16 mouse cellular contexts compared by ENCODE assay signal in the genomic region with DNA sequence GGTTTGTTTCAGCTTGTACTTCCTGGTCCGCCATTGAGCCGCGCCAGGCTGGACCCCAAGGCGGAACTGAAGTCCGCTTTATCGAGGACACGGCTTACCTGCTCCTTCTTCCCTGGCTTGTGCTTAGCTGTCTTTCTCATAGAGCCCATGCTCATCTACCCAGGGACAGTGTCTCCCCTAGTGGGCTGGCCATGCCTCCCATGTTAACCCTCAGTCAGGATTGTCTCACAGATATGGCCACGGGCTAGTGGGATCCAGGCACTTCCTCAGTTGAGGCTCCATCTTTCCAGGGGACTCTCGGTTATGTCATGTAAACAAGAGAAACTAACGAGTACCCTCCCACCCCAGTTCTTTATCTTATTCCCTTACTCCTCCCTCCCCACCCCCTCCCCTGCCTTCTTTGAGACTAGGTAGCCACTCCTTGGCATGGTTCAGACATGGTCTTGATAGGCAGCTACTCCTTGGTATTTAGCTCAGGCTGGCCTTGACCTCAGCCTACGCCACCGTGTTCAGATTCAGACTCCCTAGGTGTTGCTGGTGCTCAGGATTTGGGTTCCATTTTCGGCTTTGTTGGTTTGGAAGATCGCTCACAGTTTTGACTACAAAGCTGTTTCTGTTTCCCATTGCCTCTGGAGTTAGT. TPM values are rescaled to one million over a fixed set of nuclear protein-coding genes. Genes with fewer than 3 reads are reported as not detected.
DNase-seq lines count a peak whose midpoint lies in the region; ATAC-seq and TF ChIP-seq lines count a peak whose summit lies in the region.
"Had no signal": no experiment of that assay in that cellular context is flagged by ENCODE, and none has a peak within 500 bp of the region (broad histone marks: within the 10 kb centered on the region; RNA-seq: fewer than 3 reads in every experiment).

No protein-coding gene starts in this region.

- no peak for DNase-seq in heart, adult 18-20 months
- no peak for DNase-seq in CH12.LX (ENCODE audit: extremely low read depth)
- DNase-seq in spleen, adult 18-20 months = no peak
- no peak for DNase-seq in yolk sac, embryonic 10.5 days (ENCODE audit: low spot score)
- no peak for DNase-seq in left cerebral cortex, adult 2 months (ENCODE audit: extremely low spot score in 1 of 2, low spot score in 2 of 2)
- DNase-seq: cerebellum, postnatal 10 days; heart, postnatal 4 days; kidney, adult 11 months; kidney, postnatal 36 days; midbrain, embryonic 14.5 days; right cerebral cortex, postnatal 4 days had no signal

- peaks cover 48% of the 10 kb centered on the region for H3K79me2 ChIP-seq in CH12.LX (replicated peaks; ENCODE audit: control insufficient read depth, extremely low read depth, insufficient read depth, poor library complexity, severe bottlenecking)

- no peaks in the 10 kb centered on the region for H3K27me3 ChIP-seq in heart, embryonic 13.5 days (replicated peaks)
- H3K27me3 ChIP-seq in CH12.LX (replicated peaks) = no peaks in the 10 kb centered on the region
- no peaks in the 10 kb centered on the region for H3K27me3 ChIP-seq in liver, embryonic 15.5 days

- H3K4me1 ChIP-seq in heart, embryonic 13.5 days = peaks cover 40% of the 10 kb centered on the region
- H3K4me1 ChIP-seq in CH12.LX (ENCODE audit: control insufficient read depth in 1 of 2, insufficient read depth in 2 of 2) = peaks cover 19 to 49% of the 10 kb centered on the region in 2 experiments
- H3K4me1 ChIP-seq in liver, embryonic 15.5 days (replicated peaks) = peaks cover 82% of the 10 kb centered on the region
- H3K4me1 ChIP-seq: embryonic facial prominence, embryonic 10.5 days; forebrain, embryonic 10.5 days had no signal

- no peak for TF ChIP-seq RAD21 in CH12.LX (IDR thresholded peaks at IDR 0.05; ENCODE audit: low read depth, low read length)

- H3K4me3 ChIP-seq in heart, embryonic 13.5 days = no peak overlapping the region
- no peak overlapping the region for H3K4me3 ChIP-seq in CH12.LX (replicated peaks in 1 of 3; ENCODE audit: low read depth in 2 of 3, low read length in 2 of 3, poor library complexity in 1 of 3)
- peak overlapping the region; percentile 49 for H3K4me3 ChIP-seq in liver, embryonic 15.5 days (replicated peaks)
- H3K4me3 ChIP-seq in left cerebral cortex, adult 2 months = no peak overlapping the region
- H3K4me3 ChIP-seq: embryonic facial prominence, embryonic 10.5 days; forebrain, embryonic 10.5 days had no signal

- TF ChIP-seq EP300 in CH12.LX (IDR thresholded peaks at IDR 0.05; ENCODE audit: low read length) = no peak

- H3K9ac ChIP-seq in heart, embryonic 13.5 days = no peak overlapping the region
- no peak overlapping the region for H3K9ac ChIP-seq in CH12.LX (ENCODE audit: insufficient read depth, low read depth)
- H3K9ac ChIP-seq in liver, embryonic 15.5 days = peak overlapping the region; percentile 53

- no peak for TF ChIP-seq CTCF in CH12.LX (conservative IDR thresholded peaks at IDR 0.05 in 1 of 2, IDR thresholded peaks at IDR 0.05 in 1 of 2; ENCODE audit: low read depth in 2 of 2, low read length in 2 of 2)
- no peak for TF ChIP-seq CTCF in left cerebral cortex, adult 2 months (IDR thresholded peaks at IDR 0.05)

- intact Hi-C loops in left cerebral cortex, adult 2 months (cut with DNase I) = no loop called here

- WGBS in heart, embryonic 13.5 days = 80% methylated on average over 14 of the region's 14 CpGs
- WGBS in liver, embryonic 15.5 days (ENCODE audit: insufficient replicate concordance) = 56% methylated on average over 14 of the region's 14 CpGs

- no peak for ATAC-seq in heart, embryonic 13.5 days (ENCODE audit: extremely low read depth, insufficient number of reproducible peaks, low FRiP score, low TSS enrichment)
- peak; percentile 48 for ATAC-seq in erythroblast, adult 5-6 weeks (replicated peaks; ENCODE audit: low FRiP score, poor library complexity, severe bottlenecking)
- peak; percentile 77 for ATAC-seq in liver, embryonic 15.5 days (ENCODE audit: insufficient read depth)

- peaks cover 87% of the 10 kb centered on the region for H3K36me3 ChIP-seq in heart, embryonic 13.5 days
- H3K36me3 ChIP-seq in CH12.LX (replicated peaks in 1 of 2; ENCODE audit: control insufficient read depth in 1 of 2, insufficient read depth in 1 of 2, low read length in 1 of 2) = peaks cover 58 to 87% of the 10 kb centered on the region in 2 experiments
- peaks cover 95% of the 10 kb centered on the region for H3K36me3 ChIP-seq in liver, embryonic 15.5 days (replicated peaks)

- in situ Hi-C loops in CH12.LX (cut with MboI; ENCODE audit: low pct_ligation_motif_present, low pct_unique_long_range_greater_than_20kb, low sequenced_read_pairs) = no loop called here

- H3K9me3 ChIP-seq in heart, embryonic 13.5 days = no peaks in the 10 kb centered on the region
- peaks cover 2% of the 10 kb centered on the region for H3K9me3 ChIP-seq in CH12.LX (replicated peaks; ENCODE audit: low read length)
- H3K9me3 ChIP-seq in liver, embryonic 15.5 days (replicated peaks) = no peaks in the 10 kb centered on the region
- H3K9me3 ChIP-seq: embryonic facial prominence, embryonic 10.5 days; forebrain, embryonic 10.5 days had no signal

- dilution Hi-C loops in CH12.LX (cut with MboI; ENCODE audit: extremely low pct_ligation_motif_present, extremely low pct_unique_long_range_greater_than_20kb, low sequenced_read_pairs) = no loop called here

- H3K27ac ChIP-seq in heart, embryonic 13.5 days (replicated peaks) = 0 out of 2 replicates have a peak overlapping the region, but pooled peaks have one; percentile 20
- H3K27ac ChIP-seq in CH12.LX (ENCODE audit: insufficient read depth, low read depth) = peak overlapping the region; percentile 14; the same call in 1 of the 2 replicates
- H3K27ac ChIP-seq in liver, embryonic 15.5 days (replicated peaks) = peak overlapping the region; percentile 97
- no peak overlapping the region for H3K27ac ChIP-seq in left cerebral cortex, adult 2 months
- H3K27ac ChIP-seq: embryonic facial prominence, embryonic 10.5 days; forebrain, embryonic 10.5 days had no signal

- peak overlapping the region; percentile 43 for H3K4me2 ChIP-seq in heart, embryonic 13.5 days
- no peak overlapping the region for H3K4me2 ChIP-seq in CH12.LX (ENCODE audit: insufficient read depth, low read depth, poor library complexity, severe bottlenecking)
- peak overlapping the region; percentile 72 for H3K4me2 ChIP-seq in liver, embryonic 15.5 days

- TF ChIP-seq POLR2A in CH12.LX (IDR thresholded peaks at IDR 0.05; ENCODE audit: low read depth, low read length) = no peak

TF ChIP-seq in CH12.LX, 34 proteins besides CTCF, POLR2A, EP300 and RAD21:
- TF ChIP-seq CHD2 (IDR thresholded peaks at IDR 0.05; ENCODE audit: low read length) = 0 out of 2 replicates have a peak, but pooled peaks have one; percentile 42
- TF ChIP-seq NRF1 (IDR thresholded peaks at IDR 0.05; ENCODE audit: low read depth, low read length) = no peak

RNA-seq across cellular contexts. Expression of gene Rnf145, which starts 9.9 kb away (rescaled TPM):
- 46.5 and 55.9 TPM in 2 replicates for polyA plus RNA-seq in heart, embryonic 13.5 days (2015; fragmentation: Nextera tagmentation; extraction: Ambion mirVana)
- 10 to 100 TPM; 13.5 to 14.1 TPM for total RNA-seq in heart, adult 18-20 months (2021)
- total RNA-seq in CH12.LX (2012; rRNA removed) = 38.4 and 44.5 TPM in 2 replicates
- total RNA-seq in CH12.LX (2014; rRNA removed) = 52.8 and 60.5 TPM in 2 replicates
- 44.3 and 46.3 TPM in 2 replicates for polyA plus RNA-seq in CH12.LX (2012; ENCODE audit: insufficient read length, low read depth)
- total RNA-seq in erythroblast, adult 5-6 weeks (2015; ENCODE audit: low replicate concordance) = 193 and 204 TPM in 2 replicates
- total RNA-seq in erythroblast, adult 5-6 weeks (2017; ENCODE audit: low replicate concordance) = 394 and 452 TPM in 2 replicates
- 53.5 and 59.8 TPM in 2 replicates for polyA plus RNA-seq in liver, embryonic 15.5 days (2015; fragmentation: Nextera tagmentation; extraction: Ambion mirVana)
- total RNA-seq in left cerebral cortex, adult 2 months (2021) = 10 to 100 TPM; 82.0 to 97.8 TPM

RNA-seq across cellular contexts. Expression of gene Ublcp1, which starts 58.4 kb away (rescaled TPM):
- polyA plus RNA-seq in heart, embryonic 13.5 days (2015; fragmentation: Nextera tagmentation; extraction: Ambion mirVana) = 42.3 and 43.7 TPM in 2 replicates
- total RNA-seq in heart, adult 18-20 months (2021) = 10 to 100 TPM; 36.0 to 40.8 TPM
- total RNA-seq in CH12.LX (2012; rRNA removed) = 18.9 and 20.2 TPM in 2 replicates
- 34.1 and 45.6 TPM in 2 replicates for total RNA-seq in CH12.LX (2014; rRNA removed)
- 24.9 and 26.7 TPM in 2 replicates for polyA plus RNA-seq in CH12.LX (2012; ENCODE audit: insufficient read length, low read depth)
- 224 and 301 TPM in 2 replicates for total RNA-seq in erythroblast, adult 5-6 weeks (2015; ENCODE audit: low replicate concordance)
- total RNA-seq in erythroblast, adult 5-6 weeks (2017; ENCODE audit: low replicate concordance) = 191 and 230 TPM in 2 replicates
- 42.5 and 42.9 TPM in 2 replicates for polyA plus RNA-seq in liver, embryonic 15.5 days (2015; fragmentation: Nextera tagmentation; extraction: Ambion mirVana)
- 10 to 100 TPM; 45.7 to 50.1 TPM for total RNA-seq in left cerebral cortex, adult 2 months (2021)
